Mouse (Mus musculus) liver, embryonic 14.5 days (tissue): ENCODE data around the gene Ush2a.

Experiments
- CTCF ChIP-seq: IDR thresholded peaks from 2 replicates; pipeline ENCODE4 v1.5.1; 2016; ENCODE audit warnings: antibody characterized with exemption, low read depth, control low read depth
- EP300 ChIP-seq: IDR thresholded peaks from 2 replicates; pipeline ENCODE4 v1.6.1; 2016; ENCODE audit warnings: antibody characterized with exemption, low read depth

GRCm38 (mm10) chr1:188672871-188673270 is 411.0 kb downstream of the Ush2a start:
- no peak for TF ChIP-seq CTCF
- TF ChIP-seq EP300: no peak
